Mouse (Mus musculus) T-cell, adult 66 days (primary cell): ENCODE results near the gene Ccl1. TPM values are rescaled to one million over a fixed set of nuclear protein-coding genes. Genes with fewer than 3 reads are reported as not detected.

Source experiments
- total RNA-seq, 2 experiments: library from RNA; stranded (reverse); gene quantifications; 3 replicates in 1 of 2; 4 replicates in 1 of 2; pipeline ENCODE4 v1.2.4; 2023

Ccl1 gene
- total RNA-seq: 1 to 10 TPM in 1 of 2 experiments, not detected in 1; 1.3 TPM

DNA sequence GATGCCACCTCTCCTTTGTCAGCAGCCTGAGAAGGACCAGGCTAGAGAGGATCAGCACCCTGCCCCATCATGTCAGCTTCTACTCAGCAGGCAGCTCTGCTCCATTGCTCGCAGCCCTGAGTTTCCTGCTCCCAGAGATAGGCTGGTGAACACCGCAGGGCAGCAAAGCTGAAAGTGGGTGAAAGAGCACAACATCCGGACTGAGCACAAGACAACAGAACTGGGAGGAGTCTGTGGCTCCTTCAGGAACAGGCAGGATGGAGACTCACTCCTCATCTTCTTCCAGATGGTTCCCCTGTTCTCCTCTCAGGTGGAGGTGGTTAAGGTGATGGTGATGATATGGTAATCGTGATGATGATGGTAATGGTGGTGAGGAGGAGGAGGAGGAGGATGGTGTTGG lies at the start of gene Ccl1:
Gene Ccl1, minus strand, starts transcription at position 101 of the 400 bp plus-strand sequence.

Other genes with a start within 250 kb of the Ccl1 start
- not detected for gene Ccl11, start 247.9 kb downstream of the Ccl1 start, total RNA-seq
- not detected for gene Ccl12, start 203.8 kb downstream of the Ccl1 start, total RNA-seq
- gene Ccl8, start 190.5 kb downstream of the Ccl1 start, total RNA-seq: not detected
- gene Tmem132e, start 83.2 kb upstream of the Ccl1 start, total RNA-seq: not detected